Mouse (Mus musculus) liver, embryonic 14.5 days (tissue): ENCODE measurements around the gene Cyb5r4. TPM values are rescaled to one million over a fixed set of nuclear protein-coding genes. Genes with fewer than 3 reads are reported as not detected.
A peak's percentile ranks its signal among the peaks of the same experiment; 100 is the strongest.

Source experiments
- ATAC-seq: fragments of 200-750 bp; cut with Nextera tagmentation; 2 replicates; pipeline ENCODE4 v1.8.0; 2017; ENCODE audit warnings: moderate number of reproducible peaks, mild to moderate bottlenecking, moderate library complexity; ENCODE audit not compliant: insufficient read depth
- DNase-seq, 3 experiments: peaks; one replicate each; pipeline ENCODE4 v3.0.0-alpha.2; 2012 to 2013; ENCODE audit warnings: low read depth in 3 of 3, low spot score in 3 of 3
- H3K27ac ChIP-seq: fragments of 300-500 bp; sonication (generic); 2 replicates; pipeline ENCODE4 v1.5.1; 2014; ENCODE audit warnings: moderate library complexity, mild to moderate bottlenecking, control low read depth, inconsistent platforms
- H3K27me3 ChIP-seq: fragments of 300-500 bp; sonication (generic); 2 replicates; pipeline ENCODE4 v1.6.1; 2014; ENCODE audit warnings: mild to moderate bottlenecking, low read length, moderate library complexity; ENCODE audit not compliant: control insufficient read depth, insufficient read depth
- H3K36me3 ChIP-seq: fragments of 300-500 bp; sonication (generic); replicated peaks from 2 replicates; pipeline ENCODE4 v1.6.1; 2014; ENCODE audit warnings: low read depth; ENCODE audit not compliant: control insufficient read depth, insufficient read depth
- H3K4me1 ChIP-seq, 2 experiments: fragments of 200-500 bp in 1 of 2; fragments of 300-500 bp in 1 of 2; sonication (generic) in 1 of 2; replicated peaks; 2 replicates each; pipeline ENCODE4 v1.6.1; 2012 to 2014; ENCODE audit warnings: antibody characterized with exemption in 1 of 2, inconsistent platforms in 1 of 2, low read length in 1 of 2; ENCODE audit not compliant: control insufficient read depth in 2 of 2, insufficient read depth in 2 of 2
- H3K4me2 ChIP-seq: fragments of 300-500 bp; sonication (generic); 2 replicates; pipeline ENCODE4 v1.6.1; 2014; ENCODE audit warnings: low read depth, mild to moderate bottlenecking, control low read depth, moderate library complexity
- H3K4me3 ChIP-seq, 2 experiments: fragments of 200-500 bp in 1 of 2; fragments of 300-500 bp in 1 of 2; sonication (generic) in 1 of 2; 2 replicates each; pipeline ENCODE4 v1.5.1; 2012 to 2014; ENCODE audit warnings: low read depth in 2 of 2, low read length in 2 of 2, mild to moderate bottlenecking in 2 of 2, control low read depth in 1 of 2, inconsistent platforms in 1 of 2, moderate library complexity in 1 of 2; ENCODE audit not compliant: insufficient read depth in 1 of 2
- H3K9ac ChIP-seq: fragments of 300-500 bp; sonication (generic); replicated peaks from 2 replicates; pipeline ENCODE4 v1.6.1; 2014; ENCODE audit warnings: mild to moderate bottlenecking, control low read depth, moderate library complexity
- H3K9me3 ChIP-seq: fragments of 300-500 bp; sonication (generic); 2 replicates; pipeline ENCODE4 v1.6.1; 2016; ENCODE audit warnings: low read length, mixed read lengths; ENCODE audit not compliant: control insufficient read depth
- CTCF ChIP-seq: IDR thresholded peaks from 2 replicates; pipeline ENCODE4 v1.5.1; 2016; ENCODE audit warnings: antibody characterized with exemption, low read depth, control low read depth
- EP300 ChIP-seq: IDR thresholded peaks from 2 replicates; pipeline ENCODE4 v1.6.1; 2016; ENCODE audit warnings: antibody characterized with exemption, low read depth
- WGBS: fragments of 180-500 bp; shearing (Covaris S2); extraction: QIAGEN DNeasy Blood & Tissue Kit; methylation state at CpG from one replicate; pipeline ENCODE4 v1.1.7; 2014; ENCODE audit not compliant: insufficient replicate concordance; 5-methylcytosine and 5-hydroxymethylcytosine counted together
- polyA plus RNA-seq, 2 experiments: library from polyadenylated mRNA; depleted of rRNA in 1 of 2; stranded (reverse) in 1 of 2; unstranded in 1 of 2; fragments of >200 nt; fragmentation: Nextera tagmentation in 1 of 2; extraction: Ambion mirVana in 1 of 2; gene quantifications; 2 replicates each; pipeline versions ENCODE4 v1.2.1 to v1.2.3; 2012 to 2014

Gene Cyb5r4
- polyA plus RNA-seq, 2 experiments, result 11.2 to 32.4 TPM

GRCm38 (mm10) chr9:87077919-87078318 is 56.1 kb downstream of the Cyb5r4 start:
- Histone ChIP-seq H3K4me2 (no peak overlapping the region), H3K9me3 (no peaks in the 10 kb centered on the region), H3K27me3 (no peaks in the 10 kb centered on the region), H3K4me1 (no peaks in the 10 kb centered on the region), H3K9ac (no peak overlapping the region), H3K4me3 (no peak overlapping the region), H3K27ac (no peak overlapping the region), H3K36me3 (no peaks in the 10 kb centered on the region)
- ATAC-seq (no peak), DNase-seq (no peak)
- WGBS, result 57% methylated on average over 2 of the region's 2 CpGs
- TF ChIP-seq CTCF, result no peak
- TF ChIP-seq EP300, result no peak

DNA sequence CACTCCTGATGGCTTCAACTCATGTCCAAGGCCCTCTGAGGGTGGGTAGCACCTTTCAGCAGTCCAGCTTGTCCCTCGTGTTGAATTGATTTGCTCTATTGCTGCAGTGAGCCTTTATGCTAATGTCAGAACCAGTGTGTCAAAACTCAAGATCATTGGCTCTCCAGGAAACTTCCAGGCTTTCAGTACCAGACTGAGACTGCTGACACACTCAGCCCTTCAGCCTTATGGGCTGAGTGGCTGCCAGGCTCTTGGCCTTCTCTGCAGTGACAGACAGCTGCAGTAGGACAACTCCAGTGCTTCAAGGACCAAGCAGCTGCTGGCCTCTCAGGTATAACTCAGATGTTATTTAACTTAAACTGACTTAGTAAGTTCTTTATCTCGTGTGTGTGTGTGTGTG is 57.7 kb downstream of the Cyb5r4 start:
- Histone ChIP-seq H3K9ac (no peak overlapping the region), H3K9me3 (no peaks in the 10 kb centered on the region), H3K4me2 (no peak overlapping the region), H3K4me1 (no peaks in the 10 kb centered on the region), H3K36me3 (no peaks in the 10 kb centered on the region), H3K27ac (no peak overlapping the region), H3K4me3 (no peak overlapping the region), H3K27me3 (no peaks in the 10 kb centered on the region)
- no peak for TF ChIP-seq EP300
- TF ChIP-seq CTCF, result no peak
- ATAC-seq (no peak), DNase-seq (no peak)
- 45% methylated on average over 2 of the region's 2 CpGs for WGBS

DNA sequence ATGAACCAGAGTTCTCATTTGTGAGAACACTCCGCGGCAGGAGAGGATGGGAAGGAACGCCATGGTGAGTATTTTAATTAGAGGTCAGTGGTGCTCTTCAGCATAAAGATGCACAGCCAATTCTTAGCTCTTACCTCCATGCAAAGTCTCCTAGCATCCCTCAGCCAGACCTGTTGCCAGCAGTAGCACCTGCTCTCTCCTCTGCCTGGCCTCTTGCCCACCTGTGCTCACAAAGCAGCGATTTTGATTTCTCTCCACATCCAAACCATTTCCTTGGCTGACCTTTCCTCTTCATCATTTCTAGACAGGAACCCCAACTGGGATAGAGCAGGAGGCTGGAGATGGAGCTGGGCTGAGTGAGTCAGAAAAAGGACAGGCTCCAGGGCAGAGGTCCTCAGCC is 65.2 kb downstream of the Cyb5r4 start:
- 71% methylated on average over 4 of the region's 4 CpGs for WGBS
- no peak for DNase-seq

DNA sequence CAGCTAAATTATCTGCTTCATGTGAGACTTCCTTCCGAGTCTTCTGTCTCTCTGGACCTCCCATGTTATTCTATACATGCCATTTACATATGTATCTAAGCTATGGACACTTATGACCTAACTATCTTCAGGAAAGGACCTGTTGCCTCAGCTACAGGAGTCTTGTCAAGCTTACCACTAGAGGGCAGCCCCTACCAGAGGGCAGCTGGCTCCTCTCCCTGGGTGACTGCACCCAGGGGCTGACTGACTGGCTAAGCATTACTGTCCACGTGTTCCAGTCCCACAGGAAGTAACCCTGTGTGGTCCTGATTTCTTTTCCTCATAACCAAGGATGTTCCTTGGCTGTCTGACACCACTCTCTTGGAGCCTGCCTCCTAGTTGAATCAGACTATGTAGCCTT is 76.2 kb downstream of the Cyb5r4 start:
- no peak overlapping the region for H3K4me2 ChIP-seq
- no peaks in the 10 kb centered on the region for H3K36me3 ChIP-seq
- H3K4me1 ChIP-seq, result no peaks in the 10 kb centered on the region
- DNase-seq (no peak), ATAC-seq (no peak)
- H3K9me3 ChIP-seq, result no peaks in the 10 kb centered on the region
- no peak overlapping the region for H3K27ac ChIP-seq
- 47% methylated on average over 2 of the region's 2 CpGs for WGBS
- H3K27me3 ChIP-seq, result no peaks in the 10 kb centered on the region
- no peak for TF ChIP-seq EP300
- peak; percentile 42 for TF ChIP-seq CTCF
- H3K4me3 ChIP-seq, result no peak overlapping the region
- no peak overlapping the region for H3K9ac ChIP-seq

More for the DNA sequence above, 65.2 kb downstream of the Cyb5r4 start:
- H3K27ac ChIP-seq, result no peak overlapping the region
- no peak overlapping the region for H3K9ac ChIP-seq
- TF ChIP-seq CTCF, result no peak
- no peak for TF ChIP-seq EP300
- H3K36me3 ChIP-seq, result no peaks in the 10 kb centered on the region
- H3K4me1 ChIP-seq, result no peaks in the 10 kb centered on the region
- no peaks in the 10 kb centered on the region for H3K27me3 ChIP-seq
- ATAC-seq, result no peak
- no peak overlapping the region for H3K4me3 ChIP-seq
- H3K4me2 ChIP-seq, result no peak overlapping the region
- no peaks in the 10 kb centered on the region for H3K9me3 ChIP-seq

DNA sequence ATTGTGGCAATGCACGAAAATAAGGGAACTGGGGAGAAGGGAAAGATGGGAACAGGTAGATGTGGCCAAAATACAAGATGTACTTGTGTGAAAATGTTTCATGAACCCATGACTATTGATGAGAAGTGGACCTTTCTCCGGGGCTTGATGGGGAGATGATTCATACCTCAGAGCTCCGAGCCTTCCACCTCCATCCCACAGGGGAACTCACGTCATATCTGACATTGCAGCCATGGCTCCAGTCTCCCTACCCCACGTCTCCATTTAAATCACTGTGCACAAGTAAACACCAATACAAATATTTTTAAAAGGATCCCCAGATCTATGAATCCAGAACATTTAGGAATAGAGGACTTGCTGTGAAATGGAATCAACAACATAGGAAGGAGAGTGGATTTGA is 93.2 kb downstream of the Cyb5r4 start:
- ATAC-seq, result no peak
- no peak for DNase-seq
- Histone ChIP-seq H3K36me3 (no peaks in the 10 kb centered on the region), H3K9ac (no peak overlapping the region), H3K4me2 (no peak overlapping the region), H3K9me3 (no peaks in the 10 kb centered on the region), H3K4me3 (no peak overlapping the region), H3K27ac (no peak overlapping the region), H3K4me1 (no peaks in the 10 kb centered on the region), H3K27me3 (no peaks in the 10 kb centered on the region)
- 58% methylated on average over 5 of the region's 5 CpGs for WGBS
- no peak for TF ChIP-seq EP300
